Mouse (Mus musculus) neural tube, embryonic 15.5 days (tissue): ENCODE data around the gene Grifin. TPM values are rescaled to one million over a fixed set of nuclear protein-coding genes. Genes with fewer than 3 reads are reported as not detected.
A peak's percentile ranks its signal among the peaks of the same experiment; 100 is the strongest.

ENCODE experiments used
- ATAC-seq: fragments of 200-750 bp; cut with Nextera tagmentation; 2 replicates; pipeline ENCODE4 v1.8.0; 2017; ENCODE audit warnings: mild to moderate bottlenecking, moderate TSS enrichment, moderate library complexity; ENCODE audit not compliant: low FRiP score
- H3K27ac ChIP-seq: fragments of 300-500 bp; sonication (generic); replicated peaks from 2 replicates; pipeline ENCODE4 v1.5.1; 2015; ENCODE audit warnings: mild to moderate bottlenecking, inconsistent platforms
- H3K27me3 ChIP-seq: fragments of 300-500 bp; sonication (generic); replicated peaks from 2 replicates; pipeline ENCODE4 v1.6.1; 2015; ENCODE audit warnings: inconsistent platforms
- H3K36me3 ChIP-seq: fragments of 300-500 bp; sonication (generic); 2 replicates; pipeline ENCODE4 v1.6.1; 2015; ENCODE audit warnings: inconsistent platforms
- H3K4me1 ChIP-seq: fragments of 300-500 bp; sonication (generic); 2 replicates; pipeline ENCODE4 v1.6.1; 2015; ENCODE audit warnings: inconsistent platforms
- H3K4me2 ChIP-seq: fragments of 300-500 bp; sonication (generic); 2 replicates; pipeline ENCODE4 v1.6.1; 2015; ENCODE audit warnings: inconsistent platforms, mild to moderate bottlenecking, moderate library complexity
- H3K4me3 ChIP-seq: fragments of 300-500 bp; sonication (generic); replicated peaks from 2 replicates; pipeline ENCODE4 v1.5.1; 2015; ENCODE audit warnings: mild to moderate bottlenecking, inconsistent platforms
- H3K9ac ChIP-seq: fragments of 300-500 bp; sonication (generic); replicated peaks from 2 replicates; pipeline ENCODE4 v1.6.1; 2015; ENCODE audit warnings: mild to moderate bottlenecking, inconsistent platforms
- H3K9me3 ChIP-seq: fragments of 300-500 bp; sonication (generic); replicated peaks from 2 replicates; pipeline ENCODE4 v1.6.1; 2016; ENCODE audit warnings: inconsistent platforms
- WGBS: fragments of 180-500 bp; shearing (Covaris S2); methylation state at CpG from one replicate; pipeline ENCODE4 v1.1.7; 2015; ENCODE audit warnings: mixed read lengths; 5-methylcytosine and 5-hydroxymethylcytosine counted together
- polyA plus RNA-seq: library from polyadenylated mRNA; unstranded; fragments of >200 nt; fragmentation: Nextera tagmentation; extraction: Ambion mirVana; gene quantifications from 2 replicates; pipeline ENCODE4 v1.2.1, GENCODE M21; 2015

Gene Grifin
- polyA plus RNA-seq, 1 experiment from 2014 or later: not detected

DNA sequence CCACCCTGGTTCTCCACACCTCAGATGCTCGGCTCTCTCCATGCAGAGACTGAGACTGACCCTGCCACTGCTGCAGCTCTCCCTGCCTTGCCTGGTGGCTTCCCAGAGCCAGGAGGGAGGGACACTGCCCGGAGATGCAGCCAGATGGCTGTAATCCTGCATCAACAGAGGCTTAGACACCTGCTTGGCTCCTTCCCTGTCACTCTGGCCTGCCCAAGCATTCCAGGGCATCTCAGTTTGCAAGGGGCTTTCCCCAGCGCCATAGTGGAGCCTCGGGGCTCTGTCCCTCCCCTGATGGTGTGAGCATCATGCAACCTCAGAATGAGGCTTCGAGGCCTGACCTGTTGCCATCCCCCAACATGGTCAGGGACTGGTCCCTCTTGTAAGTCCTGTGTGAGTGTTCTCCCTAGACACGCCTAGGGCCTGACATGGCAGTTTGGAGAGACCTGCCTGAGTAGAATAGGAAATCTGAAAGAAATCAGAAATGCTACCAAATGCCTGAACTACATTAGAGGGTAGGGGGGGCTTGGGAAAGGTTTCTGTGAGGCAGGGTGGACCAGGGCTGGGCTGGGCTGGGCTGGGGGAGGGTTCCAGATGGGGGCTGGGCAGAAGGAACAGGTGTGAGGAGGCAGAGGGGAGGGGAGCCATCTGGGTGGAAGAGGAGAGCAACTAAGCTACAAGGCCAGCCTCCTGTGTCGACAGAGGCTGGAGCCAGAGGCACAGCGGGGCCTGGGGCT, 18.3 kb upstream of the Grifin start:
- no peak overlapping the region for H3K4me3 ChIP-seq
- H3K36me3 ChIP-seq: no peaks in the 10 kb centered on the region
- H3K4me1 ChIP-seq: peaks cover 27% of the 10 kb centered on the region
- no peak overlapping the region for H3K4me2 ChIP-seq
- WGBS: 25% methylated on average over 8 of the region's 8 CpGs
- no peak for ATAC-seq
- no peaks in the 10 kb centered on the region for H3K9me3 ChIP-seq
- no peak overlapping the region for H3K27ac ChIP-seq
- no peaks in the 10 kb centered on the region for H3K27me3 ChIP-seq
- H3K9ac ChIP-seq: no peak overlapping the region

- no peak overlapping the region for H3K27ac ChIP-seq
- H3K27me3 ChIP-seq: no peaks in the 10 kb centered on the region
- no peak overlapping the region for H3K9ac ChIP-seq
- H3K9me3 ChIP-seq: no peaks in the 10 kb centered on the region
- no peak overlapping the region for H3K4me2 ChIP-seq
- peaks cover 27% of the 10 kb centered on the region for H3K4me1 ChIP-seq
- no peaks in the 10 kb centered on the region for H3K36me3 ChIP-seq
- 6% methylated on average over 5 of the region's 5 CpGs for WGBS
- H3K4me3 ChIP-seq: no peak overlapping the region
- no peak for ATAC-seq
Observed at GRCm38 (mm10) chr5:140581569-140581968, 16.7 kb upstream of the Grifin start.

GRCm38 (mm10) chr5:140579771-140580170, 14.9 kb upstream of the Grifin start:
- WGBS: 14% methylated on average over 6 of the region's 6 CpGs

DNA sequence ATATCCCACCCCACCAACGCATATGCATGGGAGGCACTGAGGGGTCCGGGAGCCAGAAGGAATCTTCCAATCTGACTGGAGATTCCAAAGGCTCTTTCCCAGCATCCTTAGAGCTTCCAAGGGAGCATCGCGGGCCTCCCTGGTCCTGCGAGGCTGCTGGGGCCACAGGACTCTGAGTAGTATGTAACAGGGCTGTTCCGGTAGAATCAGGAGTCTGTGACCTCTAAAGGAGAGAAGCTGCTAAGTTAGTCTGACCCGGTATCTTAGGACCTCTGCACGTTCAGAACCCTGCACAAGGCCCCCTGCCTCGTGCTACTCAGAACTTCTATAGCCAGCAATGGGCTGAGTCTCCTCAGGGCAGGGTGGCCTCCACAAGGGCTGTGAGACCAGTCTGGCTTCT, 14.3 kb upstream of the Grifin start:
- Histone ChIP-seq H3K27ac (no peak overlapping the region), H3K9ac (no peak overlapping the region)
- whole genome bisulfite sequencing: 22% methylated on average over 9 of the region's 9 CpGs

More at GRCm38 (mm10) chr5:140579771-140580170, 14.9 kb upstream of the Grifin start:
- Histone ChIP-seq H3K4me3 (no peak overlapping the region), H3K27me3 (no peaks in the 10 kb centered on the region), H3K27ac (no peak overlapping the region), H3K9ac (no peak overlapping the region), H3K36me3 (no peaks in the 10 kb centered on the region), H3K9me3 (no peaks in the 10 kb centered on the region), H3K4me1 (peaks cover 27% of the 10 kb centered on the region), H3K4me2 (no peak overlapping the region)
- peak; percentile 12; the same call in 1 of the 2 replicates for ATAC-seq

DNA sequence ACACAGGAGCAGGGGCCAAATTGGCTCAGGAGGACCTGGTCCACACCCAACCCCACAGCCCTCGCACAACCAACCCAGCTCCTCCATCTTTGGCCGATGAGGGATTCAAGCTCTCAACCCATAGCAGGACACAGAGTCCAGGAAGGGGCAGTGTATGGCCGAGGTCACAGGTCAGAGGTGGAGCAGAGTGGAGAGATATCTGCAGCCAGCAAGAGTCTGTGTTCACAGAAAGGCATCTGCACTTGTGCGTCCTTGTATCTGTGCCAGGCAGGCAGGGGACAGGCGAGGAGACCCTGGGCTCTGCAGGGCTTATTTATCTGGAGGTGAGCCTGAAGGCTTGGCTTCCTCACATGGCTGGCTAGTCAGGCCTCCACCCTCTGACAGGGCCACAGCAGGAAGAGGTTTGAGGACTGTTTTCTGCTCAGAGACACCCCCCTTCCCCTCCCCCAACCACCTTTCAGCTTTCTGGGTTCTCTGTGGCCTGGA, 10.6 kb upstream of the Grifin start:
- Histone ChIP-seq H3K9ac (no peak overlapping the region), H3K4me2 (no peak overlapping the region), H3K4me1 (peaks cover 8% of the 10 kb centered on the region), H3K27ac (no peak overlapping the region), H3K36me3 (no peaks in the 10 kb centered on the region), H3K4me3 (no peak overlapping the region), H3K9me3 (no peaks in the 10 kb centered on the region), H3K27me3 (no peaks in the 10 kb centered on the region)
- 73% methylated on average over 5 of the region's 5 CpGs for WGBS
- ATAC-seq: no peak

More for the DNA sequence above, 14.3 kb upstream of the Grifin start:
- H3K9me3 ChIP-seq: no peaks in the 10 kb centered on the region
- no peak overlapping the region for H3K4me2 ChIP-seq
- H3K27me3 ChIP-seq: no peaks in the 10 kb centered on the region
- H3K4me3 ChIP-seq: no peak overlapping the region
- H3K36me3 ChIP-seq: no peaks in the 10 kb centered on the region
- no peak for ATAC-seq
- peaks cover 26% of the 10 kb centered on the region for H3K4me1 ChIP-seq

GRCm38 (mm10) chr5:140572611-140573010, 7.7 kb upstream of the Grifin start:
- Histone ChIP-seq H3K9ac (no peak overlapping the region), H3K36me3 (no peaks in the 10 kb centered on the region), H3K4me3 (no peak overlapping the region), H3K9me3 (no peaks in the 10 kb centered on the region), H3K4me1 (peaks cover 12% of the 10 kb centered on the region), H3K27me3 (no peaks in the 10 kb centered on the region), H3K4me2 (no peak overlapping the region), H3K27ac (no peak overlapping the region)
- ATAC-seq: no peak
- WGBS: 80% methylated on average over 6 of the region's 6 CpGs

DNA sequence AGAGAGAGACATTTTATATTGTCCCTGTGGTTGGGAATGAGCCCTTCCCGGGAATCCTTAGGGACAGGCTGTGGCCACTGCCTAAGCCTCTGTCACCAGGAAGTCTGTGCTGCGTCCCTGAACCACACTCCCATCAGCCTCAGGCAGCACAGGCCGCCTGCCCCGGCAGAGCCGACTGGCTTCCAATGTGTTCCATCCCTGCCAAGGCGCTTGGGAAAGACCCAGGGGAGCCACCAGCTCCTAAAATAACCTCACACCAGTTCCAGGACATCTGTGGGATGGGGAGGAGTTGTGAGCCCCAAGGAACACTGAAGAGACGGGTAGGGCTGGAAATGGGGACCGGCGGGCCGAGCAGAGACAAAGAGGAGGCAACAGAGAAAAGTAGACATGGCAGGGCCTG, 6.8 kb upstream of the Grifin start:
- Histone ChIP-seq H3K4me1 (peaks cover 18% of the 10 kb centered on the region), H3K36me3 (no peaks in the 10 kb centered on the region), H3K4me3 (no peak overlapping the region), H3K4me2 (no peak overlapping the region), H3K9me3 (no peaks in the 10 kb centered on the region), H3K27ac (no peak overlapping the region), H3K9ac (no peak overlapping the region), H3K27me3 (no peaks in the 10 kb centered on the region)
- no peak for ATAC-seq
- WGBS: 34% methylated on average over 10 of the region's 10 CpGs

- Histone ChIP-seq H3K4me3 (no peak overlapping the region), H3K27me3 (no peaks in the 10 kb centered on the region), H3K27ac (no peak overlapping the region), H3K4me2 (no peak overlapping the region), H3K4me1 (peaks cover 18% of the 10 kb centered on the region), H3K36me3 (no peaks in the 10 kb centered on the region), H3K9ac (no peak overlapping the region), H3K9me3 (no peaks in the 10 kb centered on the region)
- 32% methylated on average over 4 of the region's 4 CpGs for WGBS
- ATAC-seq: no peak
Observed at GRCm38 (mm10) chr5:140571201-140571600, 6.3 kb upstream of the Grifin start.

- Histone ChIP-seq H3K9me3 (no peaks in the 10 kb centered on the region), H3K4me1 (peaks cover 18% of the 10 kb centered on the region), H3K27ac (no peak overlapping the region), H3K9ac (no peak overlapping the region), H3K36me3 (no peaks in the 10 kb centered on the region), H3K4me2 (no peak overlapping the region), H3K4me3 (no peak overlapping the region), H3K27me3 (no peaks in the 10 kb centered on the region)
- WGBS: 80% methylated on average over 13 of the region's 13 CpGs
- ATAC-seq: no peak
Observed at GRCm38 (mm10) chr5:140570223-140570870, 5.5 kb upstream of the Grifin start.

- no peak overlapping the region for H3K9ac ChIP-seq
- H3K27ac ChIP-seq: no peak overlapping the region
- H3K4me3 ChIP-seq: no peak overlapping the region
- H3K9me3 ChIP-seq: no peaks in the 10 kb centered on the region
- no peak overlapping the region for H3K4me2 ChIP-seq
- no peaks in the 10 kb centered on the region for H3K27me3 ChIP-seq
- H3K4me1 ChIP-seq: peaks cover 23% of the 10 kb centered on the region
- no peak for ATAC-seq
- 73% methylated on average over 16 of the region's 16 CpGs for WGBS
- H3K36me3 ChIP-seq: no peaks in the 10 kb centered on the region
Observed at GRCm38 (mm10) chr5:140569032-140569595, 4.2 kb upstream of the Grifin start.

GRCm38 (mm10) chr5:140568321-140568970, 3.6 kb upstream of the Grifin start:
- peak overlapping the region; percentile 63 for H3K27ac ChIP-seq
- H3K4me1 ChIP-seq: peaks cover 23% of the 10 kb centered on the region
- H3K9ac ChIP-seq: no peak overlapping the region; the same call in 1 of the 2 replicates
- H3K9me3 ChIP-seq: no peaks in the 10 kb centered on the region
- no peaks in the 10 kb centered on the region for H3K27me3 ChIP-seq
- H3K4me2 ChIP-seq: peak overlapping the region; percentile 33
- peak; percentile 35; the same call in 1 of the 2 replicates for ATAC-seq
- no peaks in the 10 kb centered on the region for H3K36me3 ChIP-seq
- 8% methylated on average over 10 of the region's 10 CpGs for WGBS
- H3K4me3 ChIP-seq: no peak overlapping the region
